Mouse (Mus musculus): ENCODE measurements around the gene A730061H03Rik.

GRCm38 (mm10) chr14:55551794-55552193 lies 8.4 kb downstream of the A730061H03Rik start:
- no peak for TF ChIP-seq CTCF (IDR thresholded peaks at IDR 0.05; ENCODE audit: borderline replicate concordance, insufficient read depth, low read length)
- peak; percentile 62 for TF ChIP-seq POLR2A (IDR thresholded peaks at IDR 0.05; ENCODE audit: low read depth, low read length)

Measured in embryonic fibroblast, embryonic 13.5 days (primary cell).